Mouse (Mus musculus) small intestine, adult 2 months (tissue): ENCODE data around the gene Prdm8.

Experiments used
- CTCF ChIP-seq: fragments of 200-500 bp; IDR thresholded peaks from 2 replicates; pipeline ENCODE4 v1.5.1; 2012; ENCODE audit warnings: low read depth, mild to moderate bottlenecking, control low read depth, inconsistent platforms, low read length, moderate library complexity, mixed read lengths; ENCODE audit not compliant: insufficient replicate concordance, insufficient read length; ENCODE audit errors: extremely low read depth
- POLR2A ChIP-seq: fragments of 200-500 bp; IDR thresholded peaks from 2 replicates; pipeline ENCODE4 v1.6.1; 2012; ENCODE audit warnings: low read depth, mild to moderate bottlenecking, control low read depth, inconsistent platforms, low read length, moderate library complexity

GRCm38 (mm10) chr5:98172502-98173181 is 5.6 kb downstream of the Prdm8 start:
- TF ChIP-seq CTCF (no peak), POLR2A (no peak)
